Mouse (Mus musculus) telencephalon, adult 2 months (tissue): Measurements from ENCODE around the gene Map3k7cl.

Source experiments
- DNase-seq: peaks from one replicate; pipeline ENCODE4 v3.0.0-alpha.2; 2011; ENCODE audit warnings: low read depth, low spot score

The Map3k7cl gene

DNA sequence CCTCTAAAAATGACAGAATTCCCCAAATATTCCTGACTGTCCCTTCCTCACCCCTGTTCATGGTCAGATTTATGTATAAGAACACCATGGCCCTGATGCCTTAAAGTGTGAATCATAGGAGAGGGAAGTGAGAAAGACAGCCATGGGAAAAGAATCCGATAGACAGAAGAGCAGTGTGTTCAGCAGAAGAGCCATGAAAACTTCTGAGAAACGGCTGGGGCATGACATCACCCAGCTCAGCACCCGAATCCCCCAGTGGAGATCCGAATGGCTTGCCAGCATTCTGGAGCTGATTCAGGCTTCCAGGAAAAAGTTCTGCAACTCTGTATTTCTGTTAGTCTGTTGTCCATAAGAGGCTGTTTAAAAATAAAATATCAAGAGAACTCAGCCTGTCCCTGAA, 82.7 kb downstream of the Map3k7cl start:
- no peak for DNase-seq

GRCm38 (mm10) chr16:87638098-87638497, 85.0 kb downstream of the Map3k7cl start:
- DNase-seq, result no peak

DNA sequence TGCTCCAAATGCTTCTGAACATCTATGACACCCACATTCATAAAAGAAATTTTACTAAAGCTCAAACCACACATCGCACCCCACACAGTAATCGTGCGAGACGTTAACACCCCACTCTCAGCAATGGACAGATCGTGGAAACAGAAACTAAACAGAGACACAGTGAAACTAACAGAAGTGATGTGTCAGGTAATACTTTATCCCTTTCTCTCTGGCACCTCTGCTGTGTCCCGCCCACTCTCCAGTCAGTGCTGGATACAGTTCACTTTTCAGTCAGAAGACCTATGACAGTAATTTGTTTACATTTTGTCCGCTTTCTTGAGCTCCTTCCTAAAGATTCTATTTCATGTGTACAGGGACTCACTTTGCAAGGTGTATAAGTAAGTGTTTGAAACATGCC, 89.1 kb downstream of the Map3k7cl start:
- no peak for DNase-seq

- DNase-seq, result no peak
Observed at GRCm38 (mm10) chr16:87644111-87644770, 91.1 kb downstream of the Map3k7cl start.
